Mouse (Mus musculus) testis, adult 2 months (tissue): Measurements from ENCODE around the gene Mindy4. TPM values are rescaled to one million over a fixed set of nuclear protein-coding genes. Genes with fewer than 3 reads are reported as not detected.

Experiments used
- H3K27ac ChIP-seq: fragments of 200-500 bp; 2 replicates; pipeline ENCODE4 v1.5.1; 2012; ENCODE audit warnings: low read depth, low read length; ENCODE audit not compliant: control insufficient read depth, insufficient read depth
- H3K27me3 ChIP-seq: fragments of 200-500 bp; 2 replicates; pipeline ENCODE4 v1.6.1; 2012; ENCODE audit warnings: mild to moderate bottlenecking, low read length, moderate library complexity; ENCODE audit not compliant: control insufficient read depth, insufficient read depth
- H3K36me3 ChIP-seq: fragments of 200-500 bp; 2 replicates; pipeline ENCODE4 v1.6.1; 2012; ENCODE audit warnings: mild to moderate bottlenecking, low read length; ENCODE audit not compliant: control insufficient read depth, insufficient read depth
- H3K4me1 ChIP-seq: fragments of 200-500 bp; 2 replicates; pipeline ENCODE4 v1.6.1; 2012; ENCODE audit warnings: low read length; ENCODE audit not compliant: control insufficient read depth, insufficient read depth
- H3K4me3 ChIP-seq: fragments of 200-500 bp; 2 replicates; pipeline ENCODE4 v1.5.1; 2012; ENCODE audit warnings: low read depth, mild to moderate bottlenecking, low read length, moderate library complexity, mixed read lengths; ENCODE audit not compliant: control insufficient read depth
- CTCF ChIP-seq: fragments of 200-500 bp; IDR thresholded peaks from 2 replicates; pipeline ENCODE4 v1.5.1; 2012; ENCODE audit warnings: low read depth, mild to moderate bottlenecking, inconsistent platforms, low read length, moderate library complexity; ENCODE audit not compliant: control insufficient read depth, insufficient read depth, insufficient replicate concordance
- POLR2A ChIP-seq: fragments of 200-500 bp; IDR thresholded peaks from 2 replicates; pipeline ENCODE4 v1.6.1; 2012; ENCODE audit warnings: low read depth, mild to moderate bottlenecking, inconsistent platforms, low read length, moderate library complexity; ENCODE audit not compliant: control insufficient read depth
- polyA plus RNA-seq: library from polyadenylated mRNA; depleted of rRNA; stranded (reverse); fragments of >200 nt; gene quantifications from 2 replicates; pipeline ENCODE4 v1.2.3, GENCODE M21; 2012

Gene Mindy4
- polyA plus RNA-seq, 1 experiment, result 61.8 TPM

- Histone ChIP-seq H3K36me3 (no peaks in the 10 kb centered on the region; the same call in 1 of the 2 replicates), H3K4me3 (no peak overlapping the region), H3K27me3 (no peaks in the 10 kb centered on the region), H3K27ac (no peak overlapping the region; the same call in 1 of the 2 replicates), H3K4me1 (no peaks in the 10 kb centered on the region; the same call in 1 of the 2 replicates)
- no peak for TF ChIP-seq CTCF
- TF ChIP-seq POLR2A, result no peak
Observed at GRCm38 (mm10) chr6:55210423-55211365, 7.5 kb downstream of the Mindy4 start.

GRCm38 (mm10) chr6:55214541-55214940 lies 11.4 kb downstream of the Mindy4 start:
- Histone ChIP-seq H3K27ac (no peak overlapping the region), H3K4me3 (no peak overlapping the region), H3K36me3 (no peaks in the 10 kb centered on the region; the same call in 1 of the 2 replicates), H3K27me3 (no peaks in the 10 kb centered on the region), H3K4me1 (no peaks in the 10 kb centered on the region)
- TF ChIP-seq CTCF (no peak), POLR2A (no peak)

GRCm38 (mm10) chr6:55218232-55218631 lies 15.0 kb downstream of the Mindy4 start:
- TF ChIP-seq CTCF, result no peak
- TF ChIP-seq POLR2A, result no peak
- H3K4me3 ChIP-seq, result no peak overlapping the region
- H3K36me3 ChIP-seq, result peaks cover 1% of the 10 kb centered on the region
- no peak overlapping the region for H3K27ac ChIP-seq
- no peaks in the 10 kb centered on the region for H3K27me3 ChIP-seq
- H3K4me1 ChIP-seq, result no peaks in the 10 kb centered on the region

- TF ChIP-seq CTCF (no peak), POLR2A (no peak)
- Histone ChIP-seq H3K27me3 (no peaks in the 10 kb centered on the region), H3K36me3 (peaks cover 3% of the 10 kb centered on the region), H3K27ac (no peak overlapping the region), H3K4me3 (no peak overlapping the region), H3K4me1 (no peaks in the 10 kb centered on the region)
Observed at GRCm38 (mm10) chr6:55223986-55224385, 20.8 kb downstream of the Mindy4 start.

GRCm38 (mm10) chr6:55230048-55230447 lies 26.9 kb downstream of the Mindy4 start:
- H3K27me3 ChIP-seq, result no peaks in the 10 kb centered on the region
- no peaks in the 10 kb centered on the region for H3K4me1 ChIP-seq
- H3K4me3 ChIP-seq, result no peak overlapping the region
- TF ChIP-seq POLR2A (no peak), CTCF (no peak)
- no peaks in the 10 kb centered on the region for H3K36me3 ChIP-seq
- H3K27ac ChIP-seq, result no peak overlapping the region

GRCm38 (mm10) chr6:55232101-55232500 lies 28.9 kb downstream of the Mindy4 start:
- TF ChIP-seq CTCF (no peak), POLR2A (no peak)
- Histone ChIP-seq H3K36me3 (no peaks in the 10 kb centered on the region), H3K4me3 (no peak overlapping the region)

GRCm38 (mm10) chr6:55232524-55233264 lies 29.5 kb downstream of the Mindy4 start:
- Histone ChIP-seq H3K27me3 (no peaks in the 10 kb centered on the region), H3K27ac (no peak overlapping the region), H3K4me1 (no peaks in the 10 kb centered on the region), H3K36me3 (no peaks in the 10 kb centered on the region; the same call in none of the 2 replicates), H3K4me3 (no peak overlapping the region)
- TF ChIP-seq POLR2A (no peak), CTCF (no peak)

More at GRCm38 (mm10) chr6:55232101-55232500, 28.9 kb downstream of the Mindy4 start:
- Histone ChIP-seq H3K4me1 (no peaks in the 10 kb centered on the region), H3K27ac (no peak overlapping the region), H3K27me3 (no peaks in the 10 kb centered on the region)
